In genomic region chr1:189846319-189846718, GRCm38 (mm10) we compare ENCODE assay signal across 15 mouse cellular contexts.
"Had no signal": no experiment of that assay in that cellular context is flagged by ENCODE, and none has a peak within 500 bp of the region (broad histone marks: within the 10 kb centered on the region; RNA-seq: fewer than 3 reads in every experiment).

No protein-coding gene starts in this region.

- DNase-seq: kidney, adult 18-20 months; kidney, adult 9 months; kidney, postnatal 14 days; kidney, postnatal 4 days; lung, embryonic 14.5 days; lung, postnatal 36 days; midbrain, embryonic 14.5 days; thymus, adult 2 months; thymus, postnatal 14 days; thymus, postnatal 4 days had no signal

- ATAC-seq: inflammation-experienced regulatory T-cells, adult 6 months; intestine, embryonic 16.5 days; lung, postnatal 0 days had no signal

- H3K27ac ChIP-seq: limb, embryonic 15.5 days; stomach, postnatal 0 days had no signal

- H3K27me3 ChIP-seq: limb, embryonic 15.5 days had no signal

- H3K4me2 ChIP-seq: limb, embryonic 15.5 days; lung, embryonic 14.5 days had no signal

- H3K4me3 ChIP-seq: limb, embryonic 15.5 days had no signal

- H3K9me3 ChIP-seq: limb, embryonic 15.5 days had no signal

- H3K4me1 ChIP-seq: limb, embryonic 15.5 days had no signal

- H3K9ac ChIP-seq: limb, embryonic 15.5 days; lung, embryonic 14.5 days had no signal
